Mouse (Mus musculus): ENCODE measurements at regions not wholly inside any gene's neighbourhood (a gene's known extent, or its start where the extent isn't known, plus 50 kb on each side); places are given as distances from the start of the nearest gene placed in this dataset.

- DNase-seq (ENCODE audit: low spot score): no peak
Observed at GRCm38 (mm10) chr19:56177231-56177745, 109.6 kb upstream of the Habp2 start.

GRCm38 (mm10) chr19:56185756-56186155, 101.2 kb upstream of the Habp2 start:
- DNase-seq (ENCODE audit: low spot score): no peak

GRCm38 (mm10) chr19:56189185-56189584, 97.8 kb upstream of the Habp2 start:
- DNase-seq (ENCODE audit: low spot score): no peak

- DNase-seq (ENCODE audit: low spot score): no peak
Observed at GRCm38 (mm10) chr19:56190222-56190621, 96.7 kb upstream of the Habp2 start.

- no peak for DNase-seq (ENCODE audit: low spot score)
Observed at GRCm38 (mm10) chr19:56198474-56199236, 88.3 kb upstream of the Habp2 start.

GRCm38 (mm10) chr19:56199401-56200150, 87.4 kb upstream of the Habp2 start:
- DNase-seq (ENCODE audit: low spot score): no peak

- peak; percentile 17 for DNase-seq (ENCODE audit: low spot score)
Observed at GRCm38 (mm10) chr19:56201007-56201682, 85.8 kb upstream of the Habp2 start.

GRCm38 (mm10) chr19:56201738-56202480, 85.0 kb upstream of the Habp2 start:
- DNase-seq (ENCODE audit: low spot score): peak; percentile 4

GRCm38 (mm10) chr19:56202481-56203130, 84.3 kb upstream of the Habp2 start:
- DNase-seq (ENCODE audit: low spot score): no peak

GRCm38 (mm10) chr19:56218536-56218935, 68.4 kb upstream of the Habp2 start:
- no peak for DNase-seq (ENCODE audit: low spot score)

- no peak for DNase-seq (ENCODE audit: low spot score)
Observed at GRCm38 (mm10) chr19:56220724-56221407, 66.1 kb upstream of the Habp2 start.

- DNase-seq (ENCODE audit: low spot score): no peak
Observed at GRCm38 (mm10) chr19:56222496-56222895, 64.4 kb upstream of the Habp2 start.

GRCm38 (mm10) chr19:56225039-56225438, 61.9 kb upstream of the Habp2 start:
- no peak for DNase-seq (ENCODE audit: low spot score)

- no peak for DNase-seq (ENCODE audit: low spot score)
Observed at GRCm38 (mm10) chr19:56225518-56225917, 61.4 kb upstream of the Habp2 start.

- no peak for DNase-seq (ENCODE audit: low spot score)
Observed at GRCm38 (mm10) chr19:56228586-56228985, 58.4 kb upstream of the Habp2 start.

GRCm38 (mm10) chr19:56231430-56231829, 55.5 kb upstream of the Habp2 start:
- no peak for DNase-seq (ENCODE audit: low spot score)

- no peak for DNase-seq (ENCODE audit: low spot score)
Observed at GRCm38 (mm10) chr19:56231849-56232248, 55.1 kb upstream of the Habp2 start.

GRCm38 (mm10) chr19:56232269-56232668, 54.7 kb upstream of the Habp2 start:
- DNase-seq (ENCODE audit: low spot score): no peak

GRCm38 (mm10) chr19:56232950-56233349, 54.0 kb upstream of the Habp2 start:
- no peak for DNase-seq (ENCODE audit: low spot score)

- DNase-seq (ENCODE audit: low spot score): no peak
Observed at GRCm38 (mm10) chr19:56235040-56235439, 51.9 kb upstream of the Habp2 start.
